Mouse (Mus musculus) ES-E14 (cell line): ENCODE data around the gene Gm28048. TPM values are rescaled to one million over a fixed set of nuclear protein-coding genes. Genes with fewer than 3 reads are reported as not detected.

ENCODE experiments used
- DNase-seq: peaks from one replicate; pipeline ENCODE4 v3.0.0-alpha.2; 2013; ENCODE audit warnings: low read depth, low spot score
- H3K27ac ChIP-seq: 2 replicates; pipeline ENCODE4 v1.5.1; 2012; ENCODE audit warnings: low read depth, mild to moderate bottlenecking, low read length, moderate library complexity, mixed read lengths; ENCODE audit not compliant: poor library complexity, insufficient read depth, severe bottlenecking
- H3K36me3 ChIP-seq: 2 replicates; pipeline ENCODE4 v1.6.1; 2012; ENCODE audit warnings: mild to moderate bottlenecking, low read length, moderate library complexity, mixed read lengths; ENCODE audit not compliant: control insufficient read depth, poor library complexity, insufficient read depth, severe bottlenecking
- H3K4me1 ChIP-seq, 2 experiments: fragments of 150-350 bp in 1 of 2; sonication (generic) in 1 of 2; 2 replicates each; pipeline ENCODE4 v1.6.1; 2012; ENCODE audit warnings: low read length in 2 of 2, mild to moderate bottlenecking in 1 of 2, mixed read lengths in 1 of 2; ENCODE audit not compliant: control insufficient read depth in 2 of 2, insufficient read depth in 2 of 2, poor library complexity in 1 of 2
- H3K4me3 ChIP-seq, 2 experiments: fragments of 150-350 bp in 1 of 2; sonication (generic) in 1 of 2; 2 replicates each; pipeline ENCODE4 v1.5.1; 2012; ENCODE audit warnings: low read length in 2 of 2, low read depth in 1 of 2, mild to moderate bottlenecking in 1 of 2, mixed read lengths in 1 of 2; ENCODE audit not compliant: insufficient read depth in 1 of 2, poor library complexity in 1 of 2, severe bottlenecking in 1 of 2
- H3K9ac ChIP-seq: 2 replicates; pipeline ENCODE4 v1.6.1; 2012; ENCODE audit warnings: low read depth, mild to moderate bottlenecking, low read length, mixed read lengths; ENCODE audit not compliant: poor library complexity, insufficient read depth, severe bottlenecking
- H3K9me3 ChIP-seq: fragments of 150-350 bp; sonication (generic); 2 replicates; pipeline ENCODE4 v1.6.1; 2012; ENCODE audit warnings: low read depth, mild to moderate bottlenecking, low read length; ENCODE audit not compliant: control insufficient read depth, insufficient read depth
- CHD2 ChIP-seq: IDR thresholded peaks from 2 replicates; pipeline ENCODE4 v1.6.1; 2014; ENCODE audit warnings: mild to moderate bottlenecking, low read depth, low read length, inconsistent platforms
- HCFC1 ChIP-seq: IDR thresholded peaks from 2 replicates; pipeline ENCODE4 v1.6.1; 2012; ENCODE audit warnings: low read length, inconsistent platforms, borderline replicate concordance; ENCODE audit not compliant: insufficient read depth
- MAFK ChIP-seq: IDR thresholded peaks from 2 replicates; pipeline ENCODE4 v1.6.1; 2014; ENCODE audit warnings: mild to moderate bottlenecking, low read depth, low read length, inconsistent platforms; ENCODE audit not compliant: insufficient read depth
- ZC3H11A ChIP-seq: IDR thresholded peaks from 2 replicates; pipeline ENCODE4 v1.6.1; 2012; ENCODE audit warnings: low read depth, mild to moderate bottlenecking, inconsistent platforms, low read length, borderline replicate concordance
- ZNF384 ChIP-seq: IDR thresholded peaks from 2 replicates; pipeline ENCODE4 v1.6.1; 2012; ENCODE audit warnings: low read depth, low read length, inconsistent platforms
- in situ Hi-C, 2 experiments: fragments of 600-800 bp; cut with MboI; formaldehyde crosslinking; loops; one replicate each; pipeline ENCODE4 v1.15.1; 2025; ENCODE audit warnings: low sequenced_read_pairs in 2 of 2, inconsistent platforms in 1 of 2; ENCODE audit not compliant: unreplicated experiment in 2 of 2
- total RNA-seq: library from RNA; depleted of rRNA; stranded (reverse); fragments of 300-350 nt; gene quantifications from 2 replicates; pipeline ENCODE4 v1.2.3, GENCODE M21; 2012

Gm28048 gene
- total RNA-seq, 1 experiment = 16.3 TPM

DNA sequence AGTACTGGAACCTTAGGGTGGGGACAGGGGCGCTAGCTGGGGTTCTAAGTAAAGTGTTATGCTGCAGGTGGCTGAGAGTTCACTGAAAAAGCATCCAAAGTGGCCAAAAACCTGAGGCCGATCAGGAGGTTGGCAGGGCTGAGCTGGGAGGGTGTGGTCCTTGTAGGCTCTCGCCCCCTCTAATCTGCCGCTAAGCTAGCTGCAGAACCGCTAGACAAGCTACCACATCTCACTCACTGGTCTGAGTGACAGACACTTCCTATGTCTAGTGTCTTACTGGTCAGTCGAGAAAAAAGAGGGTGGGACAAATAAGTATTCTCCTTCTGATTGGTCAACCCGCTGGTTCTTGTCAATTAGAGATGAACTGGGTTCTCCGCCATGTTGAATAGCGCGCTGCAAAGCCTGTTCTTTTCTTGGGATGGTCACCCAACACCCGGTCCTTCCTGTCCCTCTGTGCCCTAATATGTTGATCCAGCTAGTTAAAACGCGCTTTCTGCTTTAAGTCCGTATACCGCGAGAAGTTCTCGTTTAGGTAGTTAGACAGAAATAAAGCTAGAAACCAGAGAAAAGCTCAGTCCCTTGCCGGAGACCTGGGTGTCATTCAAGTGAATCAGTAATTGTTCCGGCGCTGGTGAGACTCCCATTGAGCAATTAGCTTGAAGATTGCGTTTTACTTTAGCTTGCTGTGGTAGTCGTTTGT is 25.7 kb upstream of the Gm28048 start, which contains the start of gene Fam161a:
Fam161a (plus strand) TSS at position 51 of the 700 bp plus-strand sequence.
- no peaks in the 10 kb centered on the region for H3K4me1 ChIP-seq
- in situ Hi-C loops = loop anchor here in 1 of 2 experiments (5.0 kb wide), 1 partner anchor 275 kb away; no protein-coding TSS in a partner anchor
- peaks cover 8% of the 10 kb centered on the region for H3K36me3 ChIP-seq
- peak within 1 kb of the TSS; percentile 4; the same call in 1 of the 2 replicates for H3K27ac ChIP-seq
- DNase-seq = peak; percentile 87
- TF ChIP-seq MAFK (no peak), CHD2 (peak; percentile 54; the same call in 1 of the 2 replicates), ZC3H11A (no peak), HCFC1 (peak; percentile 42; the same call in 1 of the 2 replicates), ZNF384 (no peak)
- H3K4me3 ChIP-seq = peak within 1 kb of the TSS; percentile 66 to 85
- H3K9ac ChIP-seq = peak within 1 kb of the TSS; percentile 78
- no peaks in the 10 kb centered on the region for H3K9me3 ChIP-seq

DNA sequence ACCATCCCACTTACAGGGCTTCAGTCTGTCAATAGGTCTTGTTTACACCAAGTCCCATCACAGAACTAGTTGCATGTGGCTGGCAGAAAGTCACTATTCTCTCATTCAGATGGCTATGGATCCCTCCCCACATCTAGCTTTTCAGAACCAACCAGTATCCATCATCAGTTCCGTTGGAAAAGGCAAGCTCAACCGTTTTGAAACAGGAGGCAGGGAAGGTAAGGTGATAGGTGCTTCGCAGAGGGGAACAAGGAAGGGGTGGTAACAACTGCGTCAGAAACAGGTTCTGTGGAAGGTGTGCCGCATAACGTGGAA is 25.2 kb upstream of the Gm28048 start:
- peaks cover 13% of the 10 kb centered on the region for H3K36me3 ChIP-seq
- no peak for DNase-seq
- TF ChIP-seq ZNF384 (no peak), CHD2 (no peak), ZC3H11A (no peak), MAFK (no peak), HCFC1 (no peak)
- no peak overlapping the region for H3K9ac ChIP-seq
- no peak overlapping the region for H3K27ac ChIP-seq
- H3K4me3 ChIP-seq = peak overlapping the region; percentile 16 to 40
- no peaks in the 10 kb centered on the region for H3K9me3 ChIP-seq
- in situ Hi-C loops = loop anchor here in 1 of 2 experiments (5.0 kb wide), 1 partner anchor 275 kb away; no protein-coding TSS in a partner anchor
- no peaks in the 10 kb centered on the region for H3K4me1 ChIP-seq

DNA sequence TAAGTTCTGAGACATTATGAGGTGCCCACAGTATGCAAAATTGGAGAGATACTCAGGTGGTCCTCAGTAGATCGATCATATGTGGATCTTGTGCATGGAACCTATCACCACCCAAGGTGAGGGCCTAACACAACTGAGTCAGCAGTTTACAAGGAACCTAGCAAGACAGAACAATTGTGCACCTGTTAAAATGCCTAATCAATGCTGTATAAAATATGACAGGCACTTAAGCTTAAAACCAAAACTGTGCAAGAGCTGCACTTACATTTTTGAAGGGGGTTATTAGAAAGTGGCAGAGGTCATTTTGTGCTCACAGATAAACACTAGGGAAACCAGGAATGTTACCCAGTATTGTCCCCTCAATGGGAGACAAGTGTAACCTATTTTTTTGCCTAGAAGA is 23.4 kb upstream of the Gm28048 start:
- no peaks in the 10 kb centered on the region for H3K9me3 ChIP-seq
- no peak overlapping the region for H3K4me3 ChIP-seq
- no peak for DNase-seq
- H3K27ac ChIP-seq = no peak overlapping the region
- H3K36me3 ChIP-seq = peaks cover 26% of the 10 kb centered on the region
- TF ChIP-seq CHD2 = no peak
- peak; percentile 54 for TF ChIP-seq MAFK
- TF ChIP-seq HCFC1 = no peak
- TF ChIP-seq ZNF384 = no peak
- no peak for TF ChIP-seq ZC3H11A
- no peak overlapping the region for H3K9ac ChIP-seq
- H3K4me1 ChIP-seq = no peaks in the 10 kb centered on the region
- in situ Hi-C loops = loop anchor here in 1 of 2 experiments (5.0 kb wide), 1 partner anchor 277 kb away; no protein-coding TSS in a partner anchor

DNA sequence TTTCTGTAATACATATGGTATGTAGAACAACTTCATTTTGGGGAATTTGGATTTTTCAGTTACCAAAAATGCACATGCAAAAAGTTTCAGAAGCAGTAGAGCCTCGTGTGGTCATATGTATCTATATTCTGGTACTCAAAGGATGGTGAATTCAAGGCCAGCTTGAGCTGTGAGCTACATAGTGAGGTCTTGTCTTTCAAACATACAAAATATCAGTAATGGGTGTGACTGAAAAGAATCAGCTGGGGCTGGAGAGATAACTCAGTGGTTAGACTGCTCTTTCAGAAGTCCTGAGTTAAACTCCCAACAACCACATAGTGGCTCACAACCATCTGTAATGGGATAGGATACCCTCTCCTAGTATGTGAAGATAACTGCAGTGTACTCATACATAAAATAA is 16.4 kb upstream of the Gm28048 start:
- H3K4me1 ChIP-seq = no peaks in the 10 kb centered on the region
- H3K4me3 ChIP-seq = no peak overlapping the region
- H3K9me3 ChIP-seq = no peaks in the 10 kb centered on the region
- TF ChIP-seq HCFC1 = no peak
- TF ChIP-seq ZC3H11A = no peak
- no peak for TF ChIP-seq CHD2
- no peak for TF ChIP-seq ZNF384
- no peak for TF ChIP-seq MAFK
- in situ Hi-C loops = loop anchor here in 1 of 2 experiments (5.0 kb wide), 1 partner anchor 274 kb away; no protein-coding TSS in a partner anchor
- no peak for DNase-seq
- H3K9ac ChIP-seq = no peak overlapping the region
- no peak overlapping the region for H3K27ac ChIP-seq
- H3K36me3 ChIP-seq = peaks cover 53% of the 10 kb centered on the region
